ENCODE assay signal across 7 mouse cellular contexts in the genomic region with DNA sequence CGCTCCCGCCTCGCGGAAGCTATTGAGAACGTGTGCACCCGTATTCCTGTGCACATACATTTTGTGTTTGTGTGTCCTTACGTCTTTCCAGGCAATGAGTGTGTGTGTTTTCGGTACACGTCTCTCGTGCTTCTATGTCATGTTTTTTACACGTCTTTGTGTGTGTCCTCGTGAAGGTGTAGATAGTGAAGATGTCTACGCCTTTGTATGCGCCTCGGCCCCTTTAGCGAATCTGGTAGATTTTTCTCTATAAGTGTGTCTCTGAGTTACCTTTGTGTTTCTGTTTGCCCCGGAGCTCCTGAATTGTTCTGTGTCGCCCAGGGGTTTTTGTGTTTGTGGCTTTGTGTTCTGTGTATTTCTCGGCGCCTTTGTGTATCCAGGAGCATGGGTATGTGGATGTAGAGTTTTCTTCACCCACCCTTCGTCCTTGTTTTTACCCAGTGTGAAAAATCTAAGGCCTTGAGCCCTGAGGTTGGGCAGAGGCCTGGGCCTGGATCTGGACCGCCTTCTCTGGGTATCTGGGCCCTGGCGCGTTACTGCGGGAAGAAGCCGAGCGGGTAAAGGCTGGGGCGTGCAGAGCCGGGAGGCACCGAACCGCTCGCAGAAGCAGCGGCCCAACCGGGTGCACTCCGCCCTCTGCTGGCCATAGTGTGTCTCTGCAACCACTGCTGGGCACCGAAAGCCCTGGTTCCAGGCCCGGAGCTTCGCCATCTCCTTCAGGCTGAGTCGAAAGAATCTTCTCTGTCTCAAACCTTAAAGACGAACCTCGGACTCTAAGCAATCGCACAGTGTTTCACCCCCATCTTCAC. TPM values are rescaled to one million over a fixed set of nuclear protein-coding genes. Genes with fewer than 3 reads are reported as not detected.
DNase-seq lines count a peak whose midpoint lies in the region; ATAC-seq and TF ChIP-seq lines count a peak whose summit lies in the region.

No protein-coding gene starts in this region.

- H3K9me3 ChIP-seq in embryonic facial prominence, embryonic 14.5 days (ENCODE audit: control insufficient read depth, low read length): no peaks in the 10 kb centered on the region
- H3K9me3 ChIP-seq in limb, embryonic 13.5 days: no peaks in the 10 kb centered on the region
- no peaks in the 10 kb centered on the region for H3K9me3 ChIP-seq in midbrain, postnatal 0 days (ENCODE audit: low read length)

- H3K4me3 ChIP-seq in embryonic facial prominence, embryonic 14.5 days (ENCODE audit: low read depth, low read length): peak overlapping the region; percentile 46
- H3K4me3 ChIP-seq in limb, embryonic 13.5 days: peak overlapping the region; percentile 69
- no peak overlapping the region; the same call in 1 of the 2 replicates for H3K4me3 ChIP-seq in midbrain, postnatal 0 days (ENCODE audit: low read depth, low read length)

- H3K4me1 ChIP-seq in embryonic facial prominence, embryonic 14.5 days (ENCODE audit: control insufficient read depth, insufficient read depth, low read length): no peaks in the 10 kb centered on the region
- H3K4me1 ChIP-seq in limb, embryonic 13.5 days: peaks cover 59% of the 10 kb centered on the region
- H3K4me1 ChIP-seq in midbrain, postnatal 0 days (ENCODE audit: insufficient read depth, low read length): no peaks in the 10 kb centered on the region

- peak overlapping the region; percentile 77 for H3K4me2 ChIP-seq in embryonic facial prominence, embryonic 14.5 days (ENCODE audit: low read depth, low read length)
- H3K4me2 ChIP-seq in limb, embryonic 13.5 days (replicated peaks): peak overlapping the region; percentile 82
- H3K4me2 ChIP-seq in midbrain, postnatal 0 days (ENCODE audit: low read depth, low read length, poor library complexity, severe bottlenecking): no peak overlapping the region

- H3K9ac ChIP-seq in embryonic facial prominence, embryonic 14.5 days (ENCODE audit: low read depth, low read length): no peak overlapping the region
- H3K9ac ChIP-seq in limb, embryonic 13.5 days: peak overlapping the region; percentile 98
- H3K9ac ChIP-seq in midbrain, postnatal 0 days (replicated peaks; ENCODE audit: low read length, poor library complexity, severe bottlenecking): no peak overlapping the region

- ATAC-seq in embryonic facial prominence, embryonic 14.5 days (ENCODE audit: low read depth): peak; percentile 70
- peak; percentile 46 for ATAC-seq in limb, embryonic 13.5 days (ENCODE audit: low FRiP score, low read depth)
- ATAC-seq in midbrain, postnatal 0 days (ENCODE audit: low FRiP score): no peak

- H3K27me3 ChIP-seq in embryonic facial prominence, embryonic 14.5 days (replicated peaks; ENCODE audit: control insufficient read depth, insufficient read depth, low read length): peaks cover 98% of the 10 kb centered on the region
- H3K27me3 ChIP-seq in limb, embryonic 13.5 days: peaks cover 98% of the 10 kb centered on the region
- peaks cover 84% of the 10 kb centered on the region for H3K27me3 ChIP-seq in midbrain, postnatal 0 days (ENCODE audit: insufficient read depth, low read length)

- peak; percentile 77 for DNase-seq in brain, adult 2 months (ENCODE audit: low read depth, low spot score)
- peak; percentile 77 for DNase-seq in embryonic facial prominence, embryonic 14.5 days (ENCODE audit: low spot score)
- peak; percentile 42 to 71 for DNase-seq in heart, adult 9 months (ENCODE audit: low spot score in 2 of 2)
- peak; percentile 45 to 70 for DNase-seq in kidney, adult 8-10 months
- peak; percentile 82 for DNase-seq in midbrain, postnatal 0 days (ENCODE audit: low spot score)
- DNase-seq in spleen, postnatal 10 days (ENCODE audit: low spot score in 2 of 2): peak; percentile 39 to 71

- no peak overlapping the region for H3K27ac ChIP-seq in embryonic facial prominence, embryonic 14.5 days (replicated peaks; ENCODE audit: low read depth, low read length)
- peak overlapping the region; percentile 90 for H3K27ac ChIP-seq in limb, embryonic 13.5 days
- no peak overlapping the region for H3K27ac ChIP-seq in midbrain, postnatal 0 days (ENCODE audit: low read depth, low read length)

- 3% methylated on average over 42 of the region's 42 CpGs for WGBS in embryonic facial prominence, embryonic 14.5 days
- 2% methylated on average over 42 of the region's 42 CpGs for WGBS in limb, embryonic 13.5 days
- 3% methylated on average over 42 of the region's 42 CpGs for WGBS in midbrain, postnatal 0 days

- H3K36me3 ChIP-seq in embryonic facial prominence, embryonic 14.5 days (ENCODE audit: control insufficient read depth, insufficient read depth, low read length): no peaks in the 10 kb centered on the region
- H3K36me3 ChIP-seq in limb, embryonic 13.5 days: no peaks in the 10 kb centered on the region
- no peaks in the 10 kb centered on the region for H3K36me3 ChIP-seq in midbrain, postnatal 0 days (ENCODE audit: insufficient read depth, low read length)

- TF ChIP-seq CTCF in midbrain, postnatal 0 days (IDR thresholded peaks at IDR 0.05): peak; percentile 82

RNA-seq across cellular contexts. Expression of gene Lmx1b, which starts 2.5 kb away (rescaled TPM):
- 0.43 and 0.85 TPM in 2 replicates for polyA plus RNA-seq in embryonic facial prominence, embryonic 14.5 days (2014; fragmentation: Nextera tagmentation; extraction: Ambion mirVana)
- polyA plus RNA-seq in limb, embryonic 13.5 days (2015; fragmentation: Nextera tagmentation; extraction: Ambion mirVana): 7.3 and 7.7 TPM in 2 replicates
- total RNA-seq in midbrain, postnatal 0 days (2014; rRNA removed): 7.0 and 8.4 TPM in 2 replicates
- polyA plus RNA-seq in midbrain, postnatal 0 days (2015; fragmentation: Nextera tagmentation; extraction: Ambion mirVana): 0.65 and 0.83 TPM in 2 replicates
